Mouse (Mus musculus): Measurements from ENCODE around the gene Gm9922.

Gene Gm9922

DNA sequence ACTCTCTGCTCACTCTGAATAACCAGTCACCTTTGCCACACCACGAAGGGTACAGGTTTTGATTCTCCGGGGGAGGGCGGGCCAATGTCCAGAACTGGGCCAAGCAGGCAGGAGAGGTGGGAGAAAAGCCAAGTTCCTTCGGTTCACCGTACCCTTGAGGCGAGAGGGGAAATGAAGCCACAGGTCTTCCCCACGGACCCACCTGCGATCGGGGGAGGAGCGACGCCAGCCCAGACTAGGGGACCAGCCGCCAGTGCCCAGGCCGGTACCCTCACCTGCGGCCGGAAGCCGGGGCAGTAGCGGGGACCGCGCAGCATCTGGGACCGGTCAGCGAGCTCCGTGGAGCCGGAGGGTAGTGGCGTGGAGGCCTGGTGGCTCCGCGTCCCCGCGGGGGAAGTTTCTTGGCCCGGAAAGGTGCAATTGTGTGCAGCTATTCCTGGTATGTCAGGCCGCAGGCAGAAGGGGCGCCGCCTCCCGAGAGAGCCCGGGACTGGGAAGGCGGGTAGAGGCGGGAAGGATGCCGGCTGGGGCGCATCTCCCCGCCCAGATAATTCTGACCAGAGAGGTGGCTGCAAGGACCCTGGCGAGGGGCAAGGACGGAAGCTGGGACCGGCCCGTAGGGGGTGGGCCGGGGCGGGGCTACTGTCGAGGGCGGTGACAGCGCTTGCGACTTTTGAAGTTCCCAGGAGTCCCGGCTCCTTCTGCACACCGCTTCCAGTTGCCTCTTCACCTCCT is at the start of gene Gm9922, which contains the start of gene Lmo7:
TSS of gene Gm9922 (minus strand) at position 578 of the 735 bp plus-strand sequence.
TSS of gene Lmo7 (plus strand) at position 721 of the 735 bp plus-strand sequence.
- in situ Hi-C loops (cut with MboI; ENCODE audit: low pct_unique_long_range_greater_than_20kb in 1 of 2, low sequenced_read_pairs in 2 of 2, unreplicated experiment in 1 of 2) = no loop called here

- in situ Hi-C loops (cut with MboI; ENCODE audit: low pct_unique_long_range_greater_than_20kb in 1 of 2, low sequenced_read_pairs in 2 of 2, unreplicated experiment in 1 of 2) = no loop called here
Observed at GRCm38 (mm10) chr14:101778426-101778825, 48.8 kb upstream of the Gm9922 start.

- in situ Hi-C loops (cut with MboI; ENCODE audit: low pct_unique_long_range_greater_than_20kb in 1 of 2, low sequenced_read_pairs in 2 of 2, unreplicated experiment in 1 of 2) = no loop called here
Observed at GRCm38 (mm10) chr14:101777129-101777493, 47.5 kb upstream of the Gm9922 start.

DNA sequence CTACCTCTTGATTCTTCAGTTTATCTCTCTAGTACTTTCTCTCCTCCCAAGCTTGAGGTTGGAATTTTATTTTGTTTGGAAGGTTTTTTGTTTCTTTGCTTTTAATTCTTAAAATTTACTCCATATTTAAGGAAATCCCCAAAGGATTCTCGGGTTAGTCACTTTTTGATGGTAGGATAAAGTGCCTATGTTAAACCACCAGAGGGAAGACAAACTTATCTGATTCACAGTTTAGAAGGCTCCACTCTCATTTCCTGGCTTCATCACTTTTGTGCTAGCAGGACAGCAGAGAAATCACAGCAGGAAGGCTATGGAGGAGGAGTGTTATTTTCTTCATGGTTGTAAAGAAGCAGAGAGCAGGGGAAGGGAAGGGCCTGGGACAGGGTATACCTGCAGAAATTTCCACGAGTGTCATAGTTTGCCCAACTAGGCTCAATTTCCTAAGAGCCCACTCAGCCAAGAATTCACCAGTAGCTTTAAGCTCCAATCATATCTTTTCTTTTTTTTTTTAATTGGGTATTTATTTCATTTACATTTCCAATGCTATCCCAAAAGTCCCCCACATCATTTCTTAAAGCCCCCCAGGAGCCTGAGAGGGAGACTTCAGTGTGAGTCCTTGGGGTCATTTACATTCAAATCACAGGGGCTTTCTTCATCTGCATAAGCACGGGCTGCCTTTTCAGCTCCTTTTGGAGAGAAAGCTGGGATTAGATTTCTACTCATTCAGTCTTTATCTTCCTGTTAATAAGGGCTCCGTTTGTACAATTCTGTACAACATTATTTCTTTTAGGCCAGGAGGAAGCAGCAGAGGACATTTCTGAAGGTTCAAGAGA is 46.9 kb upstream of the Gm9922 start:
- in situ Hi-C loops (cut with MboI; ENCODE audit: low pct_unique_long_range_greater_than_20kb in 1 of 2, low sequenced_read_pairs in 2 of 2, unreplicated experiment in 1 of 2) = no loop called here

- in situ Hi-C loops (cut with MboI; ENCODE audit: low pct_unique_long_range_greater_than_20kb in 1 of 2, low sequenced_read_pairs in 2 of 2, unreplicated experiment in 1 of 2) = no loop called here
Observed at GRCm38 (mm10) chr14:101774631-101775030, 45.0 kb upstream of the Gm9922 start.

DNA sequence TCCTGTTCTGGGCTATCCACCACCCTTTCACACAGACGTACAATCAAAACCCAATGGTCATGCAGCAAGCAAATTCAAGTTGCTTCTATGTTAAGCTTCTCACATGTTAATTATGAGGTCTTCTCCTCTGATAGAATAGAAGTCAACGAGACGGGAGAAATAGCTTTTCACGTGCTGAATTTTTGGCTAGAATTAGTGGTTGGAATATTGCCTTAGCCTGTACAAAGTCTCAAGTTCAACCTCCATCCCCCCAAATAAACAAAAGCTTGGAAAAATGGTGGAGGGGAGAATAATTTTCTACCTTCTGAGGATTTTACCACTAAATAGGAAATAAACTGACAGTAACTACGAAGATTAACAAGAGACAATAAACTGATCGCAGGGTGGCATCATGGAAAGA is 42.1 kb upstream of the Gm9922 start:
- in situ Hi-C loops (cut with MboI; ENCODE audit: low pct_unique_long_range_greater_than_20kb in 1 of 2, low sequenced_read_pairs in 2 of 2, unreplicated experiment in 1 of 2) = no loop called here

DNA sequence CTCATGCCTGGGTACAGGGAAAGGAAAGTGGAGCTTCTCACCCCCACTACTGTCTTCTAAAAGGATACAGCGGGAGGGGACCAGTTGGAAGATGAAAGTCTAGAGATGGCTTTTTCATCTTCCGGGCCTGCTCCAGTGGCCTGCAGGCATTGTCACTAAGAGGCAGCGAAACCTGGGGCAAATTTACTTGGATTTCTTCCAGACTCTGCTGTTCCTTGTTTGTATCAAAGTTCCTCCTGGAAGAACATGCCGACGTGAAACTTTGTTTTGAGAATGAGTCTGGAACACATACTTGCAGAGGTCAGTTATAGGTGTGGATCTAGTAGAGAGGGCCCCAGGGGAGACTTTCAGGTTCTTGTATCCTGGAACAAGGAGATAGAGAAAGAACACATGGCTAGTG is 41.7 kb upstream of the Gm9922 start:
- in situ Hi-C loops (cut with MboI; ENCODE audit: low pct_unique_long_range_greater_than_20kb in 1 of 2, low sequenced_read_pairs in 2 of 2, unreplicated experiment in 1 of 2) = no loop called here

- in situ Hi-C loops (cut with MboI; ENCODE audit: low pct_unique_long_range_greater_than_20kb in 1 of 2, low sequenced_read_pairs in 2 of 2, unreplicated experiment in 1 of 2) = no loop called here
Observed at GRCm38 (mm10) chr14:101763762-101764295, 34.2 kb upstream of the Gm9922 start.

DNA sequence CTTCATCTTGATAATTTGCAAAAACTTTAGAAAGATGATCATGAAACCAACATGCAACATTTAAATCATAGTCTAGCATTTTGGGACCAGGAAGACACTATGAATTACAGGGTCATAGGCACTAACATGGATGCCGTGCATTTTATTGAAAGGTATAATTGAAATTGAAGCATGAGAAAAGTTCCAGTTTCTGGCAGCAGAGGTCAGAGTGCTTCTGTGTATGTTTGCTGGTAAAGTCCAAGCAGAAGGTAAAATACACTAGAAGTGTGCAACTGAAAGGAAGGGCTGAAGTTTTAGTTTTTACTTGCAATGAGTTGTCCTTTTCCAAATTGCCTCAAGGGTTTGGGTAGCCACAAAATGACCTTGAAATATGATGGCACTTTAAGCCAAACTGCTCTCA is 32.7 kb upstream of the Gm9922 start:
- in situ Hi-C loops (cut with MboI; ENCODE audit: low pct_unique_long_range_greater_than_20kb in 1 of 2, low sequenced_read_pairs in 2 of 2, unreplicated experiment in 1 of 2) = no loop called here

DNA sequence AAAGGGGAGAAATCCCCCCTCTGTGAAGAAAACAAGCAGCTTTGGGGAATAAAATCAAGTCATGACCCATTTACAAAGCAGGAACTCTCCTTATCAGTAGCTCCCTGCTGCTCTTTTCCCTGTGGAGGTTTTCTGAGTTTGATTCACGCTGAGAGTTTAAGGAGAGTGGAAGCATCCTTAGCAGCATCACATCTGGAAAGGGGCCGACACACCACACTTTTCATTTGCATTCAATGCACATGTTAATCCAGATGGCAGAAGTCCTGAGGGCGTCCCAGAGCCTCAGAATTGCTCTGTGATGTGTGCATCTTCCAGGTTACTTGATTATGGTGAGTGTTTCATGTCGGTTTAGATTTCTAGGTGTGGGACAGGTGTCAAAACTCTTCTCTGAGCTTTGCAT is 25.8 kb upstream of the Gm9922 start:
- in situ Hi-C loops (cut with MboI; ENCODE audit: low pct_unique_long_range_greater_than_20kb in 1 of 2, low sequenced_read_pairs in 2 of 2, unreplicated experiment in 1 of 2) = no loop called here

DNA sequence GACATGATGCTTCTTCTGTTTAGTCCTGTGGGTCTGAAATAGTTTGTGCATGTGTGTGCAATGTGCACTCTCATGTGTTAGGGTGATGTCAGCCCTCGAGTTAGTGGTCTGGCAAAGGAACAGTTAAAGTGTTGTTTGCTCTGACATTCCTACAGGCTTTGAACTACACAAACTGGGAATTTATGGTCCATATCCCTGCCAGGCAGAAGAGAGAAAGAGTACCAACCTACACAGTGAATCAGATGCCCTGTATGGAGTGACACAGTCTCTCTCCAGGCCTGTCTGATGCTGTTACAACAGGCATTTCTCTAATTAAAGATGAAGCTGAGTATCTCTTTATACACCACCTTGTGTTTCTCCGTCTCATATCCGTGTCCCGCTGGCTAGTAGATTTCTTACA is 21.3 kb upstream of the Gm9922 start:
- in situ Hi-C loops (cut with MboI; ENCODE audit: low pct_unique_long_range_greater_than_20kb in 1 of 2, low sequenced_read_pairs in 2 of 2, unreplicated experiment in 1 of 2) = no loop called here

GRCm38 (mm10) chr14:101748436-101748835 is 18.8 kb upstream of the Gm9922 start:
- in situ Hi-C loops (cut with MboI; ENCODE audit: low pct_unique_long_range_greater_than_20kb in 1 of 2, low sequenced_read_pairs in 2 of 2, unreplicated experiment in 1 of 2) = no loop called here

DNA sequence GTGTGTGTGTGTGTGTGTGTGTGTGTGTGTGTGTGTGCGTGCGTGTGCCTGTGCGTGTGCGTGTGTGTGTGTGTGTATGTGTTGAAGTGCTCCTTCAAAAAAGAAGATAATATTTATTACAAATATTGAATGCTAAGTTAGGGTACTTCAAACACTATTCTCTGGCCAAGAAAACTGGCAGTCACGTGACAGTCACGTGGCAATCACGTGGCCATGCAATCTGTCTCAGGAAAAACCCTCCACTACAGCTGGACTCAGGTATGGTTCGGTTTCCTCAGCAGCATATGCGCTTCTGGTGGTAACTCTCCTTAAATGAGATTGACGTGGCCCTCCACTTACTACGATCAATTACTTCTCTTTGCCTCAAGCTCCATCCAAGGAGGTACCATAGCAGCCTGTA is 18.2 kb upstream of the Gm9922 start:
- in situ Hi-C loops (cut with MboI; ENCODE audit: low pct_unique_long_range_greater_than_20kb in 1 of 2, low sequenced_read_pairs in 2 of 2, unreplicated experiment in 1 of 2) = no loop called here

DNA sequence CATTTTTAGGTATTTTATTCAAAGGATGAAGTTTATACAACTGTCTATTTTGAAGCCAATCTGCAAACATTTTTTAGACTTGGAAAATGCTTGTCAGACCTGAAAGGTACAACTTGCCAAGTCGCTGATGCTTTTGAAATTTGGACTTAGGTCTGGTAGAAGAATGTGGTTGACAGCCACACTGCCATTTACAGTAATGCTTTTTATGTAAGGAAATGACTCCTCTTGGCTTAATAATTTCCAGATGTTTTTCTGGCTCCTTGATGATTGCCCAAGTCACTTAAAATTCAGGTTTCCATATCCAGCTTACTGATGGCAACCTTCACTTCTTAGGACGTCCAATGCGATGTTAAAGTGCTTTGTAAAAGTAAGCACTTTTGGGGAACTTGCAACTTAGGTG is 17.0 kb upstream of the Gm9922 start:
- in situ Hi-C loops (cut with MboI; ENCODE audit: low pct_unique_long_range_greater_than_20kb in 1 of 2, low sequenced_read_pairs in 2 of 2, unreplicated experiment in 1 of 2) = no loop called here

- in situ Hi-C loops (cut with MboI; ENCODE audit: low pct_unique_long_range_greater_than_20kb in 1 of 2, low sequenced_read_pairs in 2 of 2, unreplicated experiment in 1 of 2) = no loop called here
Observed at GRCm38 (mm10) chr14:101737501-101737900, 7.9 kb upstream of the Gm9922 start.

DNA sequence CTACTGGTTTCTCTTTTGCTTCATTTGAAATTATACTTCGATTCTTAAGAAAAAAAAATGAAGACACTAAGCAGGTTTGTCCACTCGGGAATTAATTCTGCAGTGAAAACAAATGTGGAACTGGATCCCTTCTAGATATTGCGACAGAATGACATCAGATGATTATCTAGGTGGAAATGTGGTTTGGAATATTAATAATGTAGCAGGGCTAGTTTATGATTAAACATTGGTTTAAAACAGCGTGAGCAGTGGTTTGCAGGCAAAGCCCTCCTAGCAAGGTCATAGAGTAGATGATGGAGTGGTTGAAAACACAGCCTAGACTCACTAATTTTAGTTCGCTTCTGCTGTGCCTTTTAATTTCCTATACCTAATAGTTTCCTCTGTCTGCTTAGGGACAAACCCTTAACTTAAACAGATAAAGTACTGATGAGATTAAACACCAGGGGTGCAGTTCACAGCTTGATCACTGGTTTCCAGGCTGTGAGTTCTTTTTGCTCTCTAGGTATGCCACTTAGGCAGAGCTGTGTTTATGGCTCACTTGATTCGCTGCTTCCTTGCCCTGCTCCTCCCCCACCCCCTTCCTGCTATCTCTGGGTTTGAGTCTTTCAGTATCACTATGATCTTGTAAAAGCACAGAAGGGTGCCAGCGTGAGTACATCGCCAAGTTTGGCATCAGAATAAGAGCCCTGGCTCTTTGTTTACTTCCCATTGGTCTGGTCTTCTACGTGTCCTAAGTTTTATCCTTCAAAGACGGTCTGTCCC is 4.1 kb upstream of the Gm9922 start:
- in situ Hi-C loops (cut with MboI; ENCODE audit: low pct_unique_long_range_greater_than_20kb in 1 of 2, low sequenced_read_pairs in 2 of 2, unreplicated experiment in 1 of 2) = no loop called here

GRCm38 (mm10) chr14:101729972-101730692 is 518 bp upstream of the Gm9922 start:
- in situ Hi-C loops (cut with MboI; ENCODE audit: low pct_unique_long_range_greater_than_20kb in 1 of 2, low sequenced_read_pairs in 2 of 2, unreplicated experiment in 1 of 2) = no loop called here

DNA sequence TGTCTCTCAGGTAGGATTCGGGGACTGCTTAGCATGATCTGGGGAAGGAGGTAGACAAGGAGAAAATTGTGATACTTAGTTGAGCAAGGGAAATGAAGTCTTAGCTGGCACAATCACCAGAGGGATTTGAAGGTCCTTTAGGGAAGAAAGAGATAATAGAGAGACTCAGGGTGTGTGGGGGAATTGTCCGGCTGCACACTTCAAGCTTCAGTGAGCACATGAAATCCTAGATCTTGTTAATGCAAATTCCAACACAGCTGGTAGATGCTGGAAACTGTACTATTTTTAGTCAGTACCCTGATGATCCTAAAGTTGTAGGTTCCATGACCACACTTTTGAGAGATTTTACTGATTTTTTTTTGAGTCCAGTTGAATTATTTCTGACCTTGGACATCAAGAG is 15.2 kb downstream of the Gm9922 start:
- in situ Hi-C loops (cut with MboI; ENCODE audit: low pct_unique_long_range_greater_than_20kb in 1 of 2, low sequenced_read_pairs in 2 of 2, unreplicated experiment in 1 of 2) = no loop called here
